18 mouse cellular contexts compared by ENCODE assay signal in genomic region chr13:75785726-75786125, GRCm38 (mm10).
"Had no signal": no experiment of that assay in that cellular context is flagged by ENCODE, and none has a peak within 500 bp of the region (broad histone marks: within the 10 kb centered on the region; RNA-seq: fewer than 3 reads in every experiment).

No protein-coding gene starts in this region.

- H3K4me2 ChIP-seq: lung, embryonic 15.5 days; midbrain, embryonic 13.5 days; neural tube, embryonic 13.5 days had no signal

- H3K9me3 ChIP-seq: lung, embryonic 15.5 days; megakaryocyte, embryonic 14.5 days; midbrain, embryonic 10.5 days; midbrain, embryonic 13.5 days; neural tube, embryonic 13.5 days had no signal

- H3K4me3 ChIP-seq: layer of hippocampus, adult 2 months; left cerebral cortex, adult 2 months; lung, embryonic 15.5 days; megakaryocyte, embryonic 14.5 days; midbrain, embryonic 10.5 days; midbrain, embryonic 13.5 days; myocyte; neural tube, embryonic 13.5 days had no signal

- H3K9ac ChIP-seq: liver, embryonic 14.5 days; lung, embryonic 15.5 days; midbrain, embryonic 13.5 days; neural tube, embryonic 13.5 days had no signal

- H3K36me3 ChIP-seq: lung, embryonic 15.5 days; midbrain, embryonic 10.5 days; midbrain, embryonic 13.5 days; neural tube, embryonic 13.5 days had no signal

- DNase-seq: kidney, adult 2 months; kidney, postnatal 25 days; layer of hippocampus, adult 9-11 months; lung, adult 18-20 months; lung, postnatal 10 days; lung, postnatal 36 days; thymus, postnatal 25 days had no signal

- H3K27me3 ChIP-seq: lung, embryonic 15.5 days; megakaryocyte, embryonic 14.5 days; midbrain, embryonic 13.5 days; neural tube, embryonic 13.5 days had no signal

- H3K27ac ChIP-seq: kidney, postnatal 0 days; layer of hippocampus, adult 2 months; left cerebral cortex, adult 2 months; liver, embryonic 14.5 days; lung, embryonic 15.5 days; midbrain, embryonic 10.5 days; midbrain, embryonic 13.5 days; neural tube, embryonic 13.5 days had no signal

- ATAC-seq: midbrain, embryonic 13.5 days; midbrain, embryonic 16.5 days had no signal

- H3K4me1 ChIP-seq: lung, embryonic 15.5 days; midbrain, embryonic 10.5 days; midbrain, embryonic 13.5 days; neural tube, embryonic 13.5 days had no signal
